Mouse (Mus musculus): ENCODE measurements at regions not wholly inside any gene's neighbourhood (a gene's known extent, or its start where the extent isn't known, plus 50 kb on each side); places are given as distances from the start of the nearest gene placed in this dataset.

DNA sequence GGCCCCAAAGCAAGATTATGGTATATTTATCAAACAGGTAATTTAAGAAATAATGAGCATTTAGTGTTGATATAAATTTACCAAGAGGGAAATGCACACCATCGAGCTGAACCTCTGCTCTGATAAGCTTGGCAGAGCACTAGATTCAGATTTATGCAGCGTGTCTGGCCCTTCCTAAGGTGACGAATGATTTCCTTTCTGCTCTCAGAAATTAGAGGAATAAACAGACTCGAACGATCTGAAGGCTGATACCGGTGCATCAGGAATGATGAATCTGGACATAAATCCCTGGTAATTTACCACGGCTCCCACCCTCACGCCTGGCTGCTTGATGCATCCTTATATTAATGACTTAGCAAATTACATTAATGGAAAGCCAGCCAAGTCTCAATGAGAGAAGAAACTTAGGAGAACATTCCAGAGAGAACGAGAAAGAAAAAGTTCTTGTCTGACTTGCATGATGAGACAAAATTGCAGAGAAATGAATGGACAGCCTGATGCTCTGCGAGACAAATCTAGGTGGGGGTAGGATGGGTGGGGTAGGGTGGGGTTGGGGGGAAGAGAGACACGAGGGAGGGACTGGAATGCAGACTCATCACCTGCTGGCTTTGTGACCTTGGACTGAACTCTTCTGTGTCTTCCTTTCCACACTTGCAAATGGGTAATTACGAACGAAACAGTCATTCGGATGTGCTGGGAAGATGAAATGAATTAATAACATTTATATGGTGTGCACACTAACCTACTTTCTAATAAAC is 75.9 kb upstream of the Fam13c start:
- H3K4me3 ChIP-seq (ENCODE audit: control insufficient read depth in 1 of 2, insufficient read depth in 1 of 2, low read depth in 2 of 2, low read length in 2 of 2), result no peak overlapping the region
- H3K9ac ChIP-seq (ENCODE audit: control insufficient read depth, low read depth, low read length, poor library complexity, severe bottlenecking), result no peak overlapping the region
- H3K4me1 ChIP-seq (ENCODE audit: control insufficient read depth in 1 of 2, insufficient read depth in 2 of 2, low read length in 2 of 2), result no peaks in the 10 kb centered on the region
- TF ChIP-seq MXI1 (IDR thresholded peaks at IDR 0.05; ENCODE audit: low read depth, low read length) (no peak), NRF1 (IDR thresholded peaks at IDR 0.05; ENCODE audit: insufficient read depth, low read depth, low read length, poor library complexity, severe bottlenecking) (no peak), KAT2A (conservative IDR thresholded peaks at IDR 0.05; ENCODE audit: low read depth, low read length) (no peak), RAD21 (IDR thresholded peaks at IDR 0.05; ENCODE audit: low read depth, low read length) (no peak), CHD2 (IDR thresholded peaks at IDR 0.05; ENCODE audit: low read length) (no peak)
- no peak for DNase-seq (ENCODE audit: low read depth, low spot score)
- H3K27ac ChIP-seq (ENCODE audit: control insufficient read depth, low read depth, low read length), result no peak overlapping the region
- no peaks in the 10 kb centered on the region; the same call in 1 of the 2 replicates for H3K9me3 ChIP-seq (replicated peaks; ENCODE audit: insufficient read depth, low read length)
- no peaks in the 10 kb centered on the region for H3K79me2 ChIP-seq (ENCODE audit: control insufficient read depth, insufficient read depth, low read length, poor library complexity)
- no peaks in the 10 kb centered on the region for H3K27me3 ChIP-seq (ENCODE audit: control insufficient read depth in 1 of 2, insufficient read depth in 2 of 2, low read length in 2 of 2)
- H3K36me3 ChIP-seq (ENCODE audit: control insufficient read depth in 1 of 2, insufficient read depth in 2 of 2, low read length in 2 of 2), result no peaks in the 10 kb centered on the region

DNA sequence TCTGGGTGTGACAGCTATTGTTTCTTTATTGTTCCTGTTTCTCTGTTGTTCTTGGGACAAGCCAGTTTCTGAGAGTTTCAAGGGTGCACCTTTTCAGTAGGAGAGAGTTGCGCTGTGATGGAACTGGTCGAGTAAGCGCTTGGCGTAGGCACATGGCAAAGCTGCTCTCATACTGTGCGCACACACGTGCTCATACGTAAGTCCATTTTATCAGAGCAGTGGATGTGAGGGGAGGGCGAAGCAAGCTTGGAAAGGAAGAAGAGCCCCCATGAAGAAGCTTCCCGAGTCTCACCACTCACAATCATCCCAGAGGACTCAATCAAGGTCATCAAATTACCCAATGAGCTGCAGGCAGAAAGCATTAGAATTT is 75.3 kb upstream of the Fam13c start:
- no peaks in the 10 kb centered on the region for H3K36me3 ChIP-seq (ENCODE audit: control insufficient read depth in 1 of 2, insufficient read depth in 2 of 2, low read length in 2 of 2)
- no peaks in the 10 kb centered on the region for H3K27me3 ChIP-seq (ENCODE audit: control insufficient read depth in 1 of 2, insufficient read depth in 2 of 2, low read length in 2 of 2)
- H3K4me1 ChIP-seq (ENCODE audit: control insufficient read depth in 1 of 2, insufficient read depth in 2 of 2, low read length in 2 of 2), result no peaks in the 10 kb centered on the region
- H3K4me3 ChIP-seq (ENCODE audit: control insufficient read depth in 1 of 2, insufficient read depth in 1 of 2, low read depth in 2 of 2, low read length in 2 of 2), result no peak overlapping the region
- H3K9ac ChIP-seq (ENCODE audit: control insufficient read depth, low read depth, low read length, poor library complexity, severe bottlenecking), result no peak overlapping the region
- no peak overlapping the region for H3K27ac ChIP-seq (ENCODE audit: control insufficient read depth, low read depth, low read length)
- no peak for TF ChIP-seq JUND (IDR thresholded peaks at IDR 0.05; ENCODE audit: low read depth, low read length)
- TF ChIP-seq MAZ (IDR thresholded peaks at IDR 0.05; ENCODE audit: low read depth, low read length), result no peak
- TF ChIP-seq TBP (IDR thresholded peaks at IDR 0.05; ENCODE audit: low read depth, low read length), result no peak
- H3K79me2 ChIP-seq (ENCODE audit: control insufficient read depth, insufficient read depth, low read length, poor library complexity), result no peaks in the 10 kb centered on the region
- H3K9me3 ChIP-seq (replicated peaks; ENCODE audit: insufficient read depth, low read length), result no peaks in the 10 kb centered on the region; the same call in 1 of the 2 replicates
- DNase-seq (ENCODE audit: low read depth, low spot score), result no peak

DNA sequence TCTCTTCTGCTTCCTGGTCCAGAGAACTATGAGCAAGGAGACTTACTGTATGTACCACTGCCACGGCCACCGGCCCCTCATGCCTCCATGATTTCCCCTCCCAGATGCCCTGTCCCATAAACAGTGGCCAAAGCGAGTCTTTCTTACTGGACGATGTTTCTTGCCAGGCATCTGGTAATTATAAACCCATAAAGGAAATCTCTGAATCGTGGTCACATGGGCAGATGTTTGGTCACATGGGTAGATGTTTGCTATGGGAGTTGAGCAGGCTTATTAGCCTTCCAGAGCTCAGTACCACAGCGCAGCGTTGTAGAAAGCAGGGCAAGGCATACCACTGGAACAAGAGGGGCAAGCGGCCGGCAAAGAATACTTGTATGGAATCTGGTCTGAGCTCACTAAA is 74.8 kb upstream of the Fam13c start:
- H3K9ac ChIP-seq (ENCODE audit: control insufficient read depth, low read depth, low read length, poor library complexity, severe bottlenecking), result no peak overlapping the region
- TF ChIP-seq ELF1 (IDR thresholded peaks at IDR 0.05; ENCODE audit: low read depth, low read length), result no peak
- no peak for TF ChIP-seq BHLHE40 (IDR thresholded peaks at IDR 0.05; ENCODE audit: borderline replicate concordance, low read depth, low read length)
- TF ChIP-seq MAFK (IDR thresholded peaks at IDR 0.05; ENCODE audit: borderline replicate concordance, low read depth, low read length), result no peak
- no peak for TF ChIP-seq GATA1 (IDR thresholded peaks at IDR 0.05; ENCODE audit: low read depth, low read length)
- no peak for TF ChIP-seq MAZ (IDR thresholded peaks at IDR 0.05; ENCODE audit: low read depth, low read length)
- H3K27ac ChIP-seq (ENCODE audit: control insufficient read depth, low read depth, low read length), result no peak overlapping the region
- no peaks in the 10 kb centered on the region for H3K4me1 ChIP-seq (ENCODE audit: control insufficient read depth in 1 of 2, insufficient read depth in 2 of 2, low read length in 2 of 2)
- H3K4me3 ChIP-seq (ENCODE audit: control insufficient read depth in 1 of 2, insufficient read depth in 1 of 2, low read depth in 2 of 2, low read length in 2 of 2), result no peak overlapping the region
- no peaks in the 10 kb centered on the region for H3K79me2 ChIP-seq (ENCODE audit: control insufficient read depth, insufficient read depth, low read length, poor library complexity)
- H3K27me3 ChIP-seq (ENCODE audit: control insufficient read depth in 1 of 2, insufficient read depth in 2 of 2, low read length in 2 of 2), result no peaks in the 10 kb centered on the region
- H3K9me3 ChIP-seq (replicated peaks; ENCODE audit: insufficient read depth, low read length), result no peaks in the 10 kb centered on the region
- H3K36me3 ChIP-seq (ENCODE audit: control insufficient read depth in 1 of 2, insufficient read depth in 2 of 2, low read length in 2 of 2), result no peaks in the 10 kb centered on the region
- no peak for DNase-seq (ENCODE audit: low read depth, low spot score)

Measured in MEL (cell line).